Mouse (Mus musculus): ENCODE measurements around the gene Plekho1. TPM values are rescaled to one million over a fixed set of nuclear protein-coding genes. Genes with fewer than 3 reads are reported as not detected.

Plekho1 gene
- total and polyA plus RNA-seq, 3 experiments, result 22.3 to 24.6 (median 23.4) TPM

DNA sequence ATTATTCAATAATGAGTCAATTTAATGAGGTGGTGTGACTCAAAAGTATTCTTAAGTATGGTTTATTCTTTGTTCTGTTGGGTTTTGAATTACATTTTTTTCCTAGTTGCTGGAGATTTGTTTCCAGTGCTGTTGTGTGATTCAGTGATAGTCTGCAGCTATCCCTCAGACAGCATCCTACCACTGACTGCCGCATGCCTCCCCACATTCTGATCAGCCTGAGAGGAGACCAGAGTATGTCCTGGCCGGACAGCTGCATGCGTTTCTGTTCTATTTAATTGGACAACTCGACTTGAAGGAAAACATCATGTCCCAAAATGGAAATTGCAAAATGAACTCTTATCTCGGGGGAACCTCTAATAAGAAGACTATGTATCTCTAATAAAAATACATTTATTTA is 47.5 kb downstream of the Plekho1 start:
- in situ Hi-C loops (cut with MboI; ENCODE audit: low pct_ligation_motif_present, low pct_unique_long_range_greater_than_20kb, low sequenced_read_pairs), result no loop called here
- peaks cover 25 to 50% of the 10 kb centered on the region in 2 experiments for H3K36me3 ChIP-seq (replicated peaks in 1 of 2; ENCODE audit: control insufficient read depth in 1 of 2, insufficient read depth in 1 of 2, low read length in 1 of 2)
- no peak overlapping the region for H3K4me2 ChIP-seq (ENCODE audit: insufficient read depth, low read depth, poor library complexity, severe bottlenecking)

DNA sequence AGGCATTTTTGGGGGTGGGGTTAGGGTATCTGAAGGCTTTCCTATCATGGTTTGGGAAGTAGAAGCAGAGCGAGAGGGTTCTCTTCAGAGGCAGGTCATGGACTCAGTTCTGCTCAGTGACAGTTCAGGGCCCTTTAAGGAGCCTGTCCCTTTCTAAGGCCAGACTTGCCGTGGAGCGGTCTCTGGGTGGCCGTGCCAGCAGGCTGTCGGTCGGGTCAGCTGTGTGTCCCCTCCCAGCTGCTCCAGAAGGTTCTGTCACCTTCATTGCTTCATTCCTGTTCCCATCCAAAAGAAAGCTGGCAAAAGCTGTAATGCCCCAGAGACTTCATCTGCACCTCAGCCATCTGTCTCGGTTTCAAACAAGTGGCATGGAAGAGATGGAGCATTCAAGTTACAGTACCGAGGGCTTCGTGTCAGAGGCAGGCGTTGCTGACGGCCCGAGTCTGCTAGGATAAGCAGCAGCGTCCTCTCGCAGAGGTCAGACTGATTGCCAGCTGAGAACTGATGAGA is 50.0 kb downstream of the Plekho1 start:
- H3K27me3 ChIP-seq (replicated peaks), result no peaks in the 10 kb centered on the region
- no peaks in the 10 kb centered on the region for H3K9me3 ChIP-seq (replicated peaks; ENCODE audit: low read length)
- in situ Hi-C loops (cut with MboI; ENCODE audit: low pct_ligation_motif_present, low pct_unique_long_range_greater_than_20kb, low sequenced_read_pairs) (no loop called here), dilution Hi-C loops (cut with MboI; ENCODE audit: extremely low pct_ligation_motif_present, extremely low pct_unique_long_range_greater_than_20kb, low sequenced_read_pairs) (no loop called here)
- peaks cover 47 to 75% of the 10 kb centered on the region in 2 experiments for H3K36me3 ChIP-seq (replicated peaks in 1 of 2; ENCODE audit: control insufficient read depth in 1 of 2, insufficient read depth in 1 of 2, low read length in 1 of 2)
- H3K27ac ChIP-seq (ENCODE audit: insufficient read depth, low read depth), result no peak overlapping the region
- H3K9ac ChIP-seq (ENCODE audit: insufficient read depth, low read depth), result no peak overlapping the region
- no peak overlapping the region for H3K4me3 ChIP-seq (replicated peaks in 1 of 3; ENCODE audit: low read depth in 2 of 3, low read length in 2 of 3, poor library complexity in 1 of 3)
- H3K79me2 ChIP-seq (replicated peaks; ENCODE audit: control insufficient read depth, extremely low read depth, insufficient read depth, poor library complexity, severe bottlenecking), result peaks cover 8% of the 10 kb centered on the region; the same call in 1 of the 2 replicates
- no peak overlapping the region for H3K4me2 ChIP-seq (ENCODE audit: insufficient read depth, low read depth, poor library complexity, severe bottlenecking)
- H3K4me1 ChIP-seq (ENCODE audit: control insufficient read depth in 1 of 2, insufficient read depth in 2 of 2), result peaks cover 2 to 28% of the 10 kb centered on the region in 2 experiments; a peak in 3 of 4 replicates
- TF ChIP-seq ZMIZ1 (IDR thresholded peaks at IDR 0.05; ENCODE audit: low read depth, low read length) (no peak), CHD2 (IDR thresholded peaks at IDR 0.05; ENCODE audit: low read length) (no peak), TBP (conservative IDR thresholded peaks at IDR 0.05; ENCODE audit: low read depth, low read length) (no peak), HCFC1 (IDR thresholded peaks at IDR 0.05; ENCODE audit: low read depth, low read length) (no peak), IRF4 (IDR thresholded peaks at IDR 0.05; ENCODE audit: low read depth, low read length) (no peak), RCOR1 (conservative IDR thresholded peaks at IDR 0.05; ENCODE audit: low read depth, low read length) (no peak), UBTF (IDR thresholded peaks at IDR 0.05; ENCODE audit: low read depth, low read length) (no peak), E2F4 (IDR thresholded peaks at IDR 0.05; ENCODE audit: insufficient replicate concordance, low read depth, low read length) (no peak), GABPA (IDR thresholded peaks at IDR 0.05; ENCODE audit: insufficient replicate concordance, low read depth, low read length) (no peak), MEF2A (IDR thresholded peaks at IDR 0.05; ENCODE audit: borderline replicate concordance, low read depth, low read length) (no peak), JUN (IDR thresholded peaks at IDR 0.05; ENCODE audit: insufficient read depth, low read depth, low read length) (no peak), EP300 (IDR thresholded peaks at IDR 0.05; ENCODE audit: low read length) (no peak)
- DNase-seq (ENCODE audit: extremely low read depth), result no peak

More for the DNA sequence above, 47.5 kb downstream of the Plekho1 start:
- no peaks in the 10 kb centered on the region for H3K9me3 ChIP-seq (replicated peaks; ENCODE audit: low read length)
- no peak for DNase-seq (ENCODE audit: extremely low read depth)
- no peak overlapping the region for H3K9ac ChIP-seq (ENCODE audit: insufficient read depth, low read depth)
- no peak for TF ChIP-seq CHD2 (IDR thresholded peaks at IDR 0.05; ENCODE audit: low read length)
- no peak overlapping the region for H3K27ac ChIP-seq (ENCODE audit: insufficient read depth, low read depth)
- peaks cover 6 to 24% of the 10 kb centered on the region in 2 experiments; a peak in 3 of 4 replicates for H3K4me1 ChIP-seq (ENCODE audit: control insufficient read depth in 1 of 2, insufficient read depth in 2 of 2)
- dilution Hi-C loops (cut with MboI; ENCODE audit: extremely low pct_ligation_motif_present, extremely low pct_unique_long_range_greater_than_20kb, low sequenced_read_pairs), result no loop called here
- H3K79me2 ChIP-seq (replicated peaks; ENCODE audit: control insufficient read depth, extremely low read depth, insufficient read depth, poor library complexity, severe bottlenecking), result no peaks in the 10 kb centered on the region
- no peak overlapping the region for H3K4me3 ChIP-seq (replicated peaks in 1 of 3; ENCODE audit: low read depth in 2 of 3, low read length in 2 of 3, poor library complexity in 1 of 3)
- no peaks in the 10 kb centered on the region for H3K27me3 ChIP-seq (replicated peaks)

DNA sequence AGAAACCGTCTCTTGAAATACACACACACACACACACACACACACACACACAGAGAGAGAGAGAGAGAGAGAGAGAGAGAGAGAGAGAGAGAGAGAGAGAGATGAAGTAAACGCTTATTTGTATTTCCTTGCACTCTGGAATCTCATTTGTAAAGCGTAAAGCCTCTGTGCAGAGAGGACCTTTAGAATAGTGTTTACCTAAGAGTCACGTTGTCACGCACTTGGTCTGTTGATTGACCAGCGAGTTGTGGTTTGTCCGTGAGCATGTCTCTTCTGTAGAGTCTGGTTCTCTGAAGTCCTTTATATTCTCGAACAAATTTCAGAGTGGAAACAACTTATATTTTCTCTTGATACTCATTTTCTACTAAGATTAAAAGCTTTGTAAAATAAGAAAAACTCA is 51.1 kb downstream of the Plekho1 start:
- peaks cover 16% of the 10 kb centered on the region for H3K79me2 ChIP-seq (replicated peaks; ENCODE audit: control insufficient read depth, extremely low read depth, insufficient read depth, poor library complexity, severe bottlenecking)
- H3K27ac ChIP-seq (ENCODE audit: insufficient read depth, low read depth), result no peak overlapping the region
- H3K4me1 ChIP-seq (ENCODE audit: control insufficient read depth in 1 of 2, insufficient read depth in 2 of 2), result peaks cover 2 to 29% of the 10 kb centered on the region in 2 experiments; a peak in 3 of 4 replicates
- TF ChIP-seq ZMIZ1 (IDR thresholded peaks at IDR 0.05; ENCODE audit: low read depth, low read length), result no peak
- no peak for TF ChIP-seq CTCF (conservative IDR thresholded peaks at IDR 0.05 in 1 of 2, IDR thresholded peaks at IDR 0.05 in 1 of 2; ENCODE audit: low read depth in 2 of 2, low read length in 2 of 2)
- TF ChIP-seq IRF4 (IDR thresholded peaks at IDR 0.05; ENCODE audit: low read depth, low read length), result no peak
- TF ChIP-seq E2F4 (IDR thresholded peaks at IDR 0.05; ENCODE audit: insufficient replicate concordance, low read depth, low read length), result no peak
- TF ChIP-seq CHD1 (IDR thresholded peaks at IDR 0.05; ENCODE audit: low read depth, low read length), result no peak
- no peak overlapping the region for H3K9ac ChIP-seq (ENCODE audit: insufficient read depth, low read depth)
- peaks cover 55 to 86% of the 10 kb centered on the region in 2 experiments for H3K36me3 ChIP-seq (replicated peaks in 1 of 2; ENCODE audit: control insufficient read depth in 1 of 2, insufficient read depth in 1 of 2, low read length in 1 of 2)
- no peaks in the 10 kb centered on the region for H3K27me3 ChIP-seq (replicated peaks)
- H3K4me2 ChIP-seq (ENCODE audit: insufficient read depth, low read depth, poor library complexity, severe bottlenecking), result no peak overlapping the region
- in situ Hi-C loops (cut with MboI; ENCODE audit: low pct_ligation_motif_present, low pct_unique_long_range_greater_than_20kb, low sequenced_read_pairs) (no loop called here), dilution Hi-C loops (cut with MboI; ENCODE audit: extremely low pct_ligation_motif_present, extremely low pct_unique_long_range_greater_than_20kb, low sequenced_read_pairs) (no loop called here)
- no peak for DNase-seq (ENCODE audit: extremely low read depth)
- H3K4me3 ChIP-seq (replicated peaks in 1 of 3; ENCODE audit: low read depth in 2 of 3, low read length in 2 of 3, poor library complexity in 1 of 3), result no peak overlapping the region
- no peaks in the 10 kb centered on the region for H3K9me3 ChIP-seq (replicated peaks; ENCODE audit: low read length)

All from CH12.LX (cell line).